Mouse (Mus musculus) spleen, adult 2 months (tissue): ENCODE data around the gene Kif3a. TPM values are rescaled to one million over a fixed set of nuclear protein-coding genes. Genes with fewer than 3 reads are reported as not detected.

Experiments
- DNase-seq, 2 experiments: peaks; one replicate each; pipeline versions ENCODE4 v3.0.0 to v3.0.0-alpha.2; 2012 to 2021; ENCODE audit warnings: low spot score in 2 of 2, low read depth in 1 of 2
- H3K27ac ChIP-seq: fragments of 200-500 bp; 2 replicates; pipeline ENCODE4 v1.5.1; 2012; ENCODE audit warnings: low read length, inconsistent platforms; ENCODE audit not compliant: insufficient read depth
- H3K27me3 ChIP-seq: fragments of 200-500 bp; 2 replicates; pipeline ENCODE4 v1.6.1; 2012; ENCODE audit warnings: mild to moderate bottlenecking, moderate library complexity, low read length, inconsistent platforms; ENCODE audit not compliant: control insufficient read depth, insufficient read depth
- H3K36me3 ChIP-seq: fragments of 200-500 bp; 2 replicates; pipeline ENCODE4 v1.6.1; 2012; ENCODE audit warnings: mild to moderate bottlenecking, low read length, inconsistent platforms; ENCODE audit not compliant: control insufficient read depth, insufficient read depth
- H3K4me1 ChIP-seq: fragments of 200-500 bp; 2 replicates; pipeline ENCODE4 v1.6.1; 2011; ENCODE audit warnings: inconsistent platforms; ENCODE audit not compliant: control insufficient read depth, insufficient read depth, insufficient read length
- H3K4me3 ChIP-seq: fragments of 200-500 bp; 2 replicates; pipeline ENCODE4 v1.5.1; 2011; ENCODE audit warnings: mild to moderate bottlenecking, inconsistent platforms; ENCODE audit not compliant: insufficient read depth, insufficient read length; ENCODE audit errors: extremely low read depth
- CTCF ChIP-seq: fragments of 200-500 bp; IDR thresholded peaks from 2 replicates; pipeline ENCODE4 v1.5.1; 2011; ENCODE audit warnings: mild to moderate bottlenecking, inconsistent platforms; ENCODE audit not compliant: insufficient read depth, insufficient read length, insufficient replicate concordance; ENCODE audit errors: extremely low read depth
- POLR2A ChIP-seq: fragments of 200-500 bp; IDR thresholded peaks from 2 replicates; pipeline ENCODE4 v1.6.1; 2011; ENCODE audit warnings: low read depth, low read length, inconsistent platforms
- WGBS: fragments of 180-500 bp; shearing (Covaris S2); methylation state at CpG from one replicate; pipeline ENCODE4 v1.1.7; 2018; 5-methylcytosine and 5-hydroxymethylcytosine counted together
- polyA plus RNA-seq: library from polyadenylated mRNA; depleted of rRNA; stranded (reverse); fragments of >200 nt; gene quantifications from 2 replicates; pipeline ENCODE4 v1.2.3, GENCODE M21; 2012

Kif3a gene
- polyA plus RNA-seq, 1 experiment: 1.3 TPM

DNA sequence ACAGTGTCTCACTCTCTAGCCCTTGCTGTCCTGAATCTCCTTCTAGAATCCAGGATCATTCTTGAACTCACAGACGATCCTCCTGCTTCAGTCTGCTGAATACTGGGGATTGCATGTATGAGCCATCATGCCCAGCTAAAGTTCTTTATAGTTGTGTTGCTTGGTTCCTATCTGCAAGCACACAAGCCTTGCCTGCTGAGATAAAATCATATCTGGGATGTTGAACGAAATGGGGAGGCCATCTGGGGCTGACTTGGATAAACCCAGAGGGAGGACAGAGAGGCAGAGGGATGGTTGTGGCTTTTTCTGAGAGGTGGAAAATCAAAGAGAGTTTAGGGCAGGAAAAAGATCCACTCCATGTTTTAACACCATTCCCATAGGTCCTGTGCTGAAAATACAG is 5.2 kb upstream of the Kif3a start:
- H3K27me3 ChIP-seq: no peaks in the 10 kb centered on the region
- 0 out of 2 replicates have a peak, but pooled peaks cover 2% of the 10 kb centered on the region for H3K4me1 ChIP-seq
- 69% methylated on average over 2 of the region's 2 CpGs for WGBS
- no peak for TF ChIP-seq CTCF
- TF ChIP-seq POLR2A: no peak
- no peak overlapping the region for H3K4me3 ChIP-seq
- H3K36me3 ChIP-seq: no peaks in the 10 kb centered on the region
- no peak overlapping the region for H3K27ac ChIP-seq
- DNase-seq: no peak

DNA sequence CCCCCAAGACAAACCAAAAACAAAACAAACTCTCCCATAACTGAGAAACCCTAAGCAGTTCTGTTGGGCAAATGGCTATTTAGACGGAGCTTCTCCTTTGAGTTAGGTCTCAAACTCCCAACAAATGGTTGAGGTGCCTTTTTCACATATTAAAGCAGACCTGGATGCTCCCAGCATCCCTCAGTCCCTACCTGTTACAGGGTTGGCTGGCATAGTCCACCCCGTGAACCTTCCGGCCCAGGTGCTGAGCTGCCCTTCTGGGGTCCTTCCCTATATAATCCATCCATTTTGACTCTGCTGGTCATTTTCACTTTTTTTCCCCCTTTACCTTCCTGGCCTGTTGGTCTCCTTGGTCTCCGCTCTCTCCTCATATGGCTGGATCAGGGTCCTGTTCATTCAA is 533 bp upstream of the Kif3a start:
- Histone ChIP-seq H3K27ac (no peak overlapping the region), H3K36me3 (no peaks in the 10 kb centered on the region), H3K4me3 (no peak overlapping the region; the same call in 1 of the 2 replicates), H3K4me1 (0 out of 2 replicates have a peak, but pooled peaks cover 3% of the 10 kb centered on the region), H3K27me3 (no peaks in the 10 kb centered on the region)
- 89% methylated on average over 4 of the region's 4 CpGs for WGBS
- TF ChIP-seq CTCF (no peak), POLR2A (no peak)
- no peak for DNase-seq

DNA sequence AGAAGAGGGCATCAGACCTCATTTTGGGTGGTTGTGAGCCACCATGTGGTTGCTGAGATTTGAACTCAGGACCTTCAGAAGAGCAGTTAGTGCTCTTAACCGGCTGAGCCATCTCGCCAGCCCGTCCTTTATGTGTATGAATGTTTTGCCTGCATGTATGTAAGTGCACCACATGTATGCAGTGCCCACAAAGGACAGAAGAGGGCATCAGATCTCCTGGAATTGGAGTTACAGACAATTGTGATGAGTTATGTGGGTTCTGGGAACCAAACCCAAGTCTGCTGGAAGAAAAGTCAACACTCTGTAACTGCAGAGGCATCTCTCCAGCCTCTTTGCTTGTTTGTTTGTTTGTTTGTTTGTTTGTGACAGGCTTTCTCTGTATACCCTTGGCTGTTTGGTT is 13.4 kb downstream of the Kif3a start:
- no peaks in the 10 kb centered on the region for H3K36me3 ChIP-seq
- 91% methylated on average over 3 of the region's 3 CpGs for WGBS
- H3K27ac ChIP-seq: no peak overlapping the region
- no peaks in the 10 kb centered on the region for H3K4me1 ChIP-seq
- DNase-seq: no peak
- no peaks in the 10 kb centered on the region for H3K27me3 ChIP-seq
- TF ChIP-seq CTCF (no peak), POLR2A (no peak)
- H3K4me3 ChIP-seq: no peak overlapping the region

DNA sequence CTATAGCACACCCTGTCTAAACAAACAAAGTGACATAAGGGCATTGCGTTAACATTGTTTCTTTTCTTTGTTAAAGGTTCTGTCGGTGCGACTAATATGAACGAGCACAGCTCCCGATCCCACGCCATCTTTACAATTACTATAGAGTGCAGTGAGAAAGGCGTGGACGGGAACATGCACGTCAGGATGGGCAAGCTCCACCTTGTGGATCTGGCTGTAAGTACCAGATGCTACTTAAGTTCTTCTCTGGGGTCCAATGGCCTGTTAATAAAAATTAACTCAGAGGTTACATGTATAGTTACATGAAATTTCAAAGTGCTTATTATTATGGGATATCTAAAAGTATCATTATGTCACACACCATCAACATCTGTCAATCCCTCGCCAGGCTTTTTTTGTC is 16.0 kb downstream of the Kif3a start:
- Histone ChIP-seq H3K36me3 (no peaks in the 10 kb centered on the region), H3K4me3 (no peak overlapping the region), H3K27ac (no peak overlapping the region), H3K27me3 (no peaks in the 10 kb centered on the region), H3K4me1 (no peaks in the 10 kb centered on the region)
- no peak for DNase-seq
- TF ChIP-seq POLR2A (no peak), CTCF (no peak)
- 91% methylated on average over 10 of the region's 10 CpGs for WGBS

DNA sequence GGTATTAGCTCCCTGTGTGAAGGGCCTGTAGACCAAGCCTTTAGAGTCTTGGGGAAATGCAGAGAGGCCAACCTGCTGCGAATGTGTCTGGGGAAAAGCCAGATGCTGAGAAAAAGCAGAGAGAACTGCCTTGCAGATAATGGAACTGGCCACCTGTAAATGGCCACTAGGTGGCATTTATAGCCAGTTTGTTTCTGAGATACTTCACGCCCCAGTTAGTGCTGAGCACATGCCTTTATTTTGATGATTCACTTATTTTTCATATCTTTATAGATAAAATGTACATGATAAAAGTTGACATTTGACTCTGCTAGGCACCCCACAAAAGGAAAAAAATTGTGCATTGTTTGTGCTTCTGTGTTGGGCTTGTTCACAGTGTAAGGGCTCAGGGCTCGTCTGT is 17.7 kb downstream of the Kif3a start:
- no peak for TF ChIP-seq POLR2A
- peak; percentile 6; the same call in 1 of the 2 replicates for TF ChIP-seq CTCF
- no peaks in the 10 kb centered on the region for H3K27me3 ChIP-seq
- H3K36me3 ChIP-seq: no peaks in the 10 kb centered on the region

DNA sequence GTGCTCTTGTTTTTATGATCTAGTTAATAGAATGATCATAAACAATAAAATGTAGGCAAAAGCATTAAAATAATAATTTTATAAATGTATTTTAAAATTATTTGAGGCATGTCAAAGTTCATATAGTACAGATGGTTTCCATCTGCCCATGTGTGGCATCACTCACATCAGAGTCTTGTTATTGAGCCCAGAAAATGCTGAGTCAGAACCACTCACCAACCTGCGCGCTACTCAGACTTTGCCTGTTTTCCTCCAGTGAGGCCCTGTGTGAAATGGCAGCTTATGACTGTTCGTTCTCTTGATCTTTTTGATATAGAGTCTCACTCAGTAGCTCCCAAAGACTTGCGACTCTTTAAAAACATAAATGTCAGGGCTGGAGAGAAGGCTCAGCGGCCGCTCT is 18.3 kb downstream of the Kif3a start:
- 91% methylated on average over 6 of the region's 6 CpGs for WGBS
- TF ChIP-seq POLR2A (no peak), CTCF (no peak)
- Histone ChIP-seq H3K4me3 (no peak overlapping the region), H3K27me3 (no peaks in the 10 kb centered on the region), H3K27ac (no peak overlapping the region), H3K4me1 (no peaks in the 10 kb centered on the region), H3K36me3 (no peaks in the 10 kb centered on the region)
- DNase-seq: no peak

More for the DNA sequence above, 17.7 kb downstream of the Kif3a start:
- no peaks in the 10 kb centered on the region for H3K4me1 ChIP-seq
- no peak overlapping the region for H3K4me3 ChIP-seq
- H3K27ac ChIP-seq: no peak overlapping the region
- WGBS: 63% methylated on average over 3 of the region's 3 CpGs
- DNase-seq: no peak

DNA sequence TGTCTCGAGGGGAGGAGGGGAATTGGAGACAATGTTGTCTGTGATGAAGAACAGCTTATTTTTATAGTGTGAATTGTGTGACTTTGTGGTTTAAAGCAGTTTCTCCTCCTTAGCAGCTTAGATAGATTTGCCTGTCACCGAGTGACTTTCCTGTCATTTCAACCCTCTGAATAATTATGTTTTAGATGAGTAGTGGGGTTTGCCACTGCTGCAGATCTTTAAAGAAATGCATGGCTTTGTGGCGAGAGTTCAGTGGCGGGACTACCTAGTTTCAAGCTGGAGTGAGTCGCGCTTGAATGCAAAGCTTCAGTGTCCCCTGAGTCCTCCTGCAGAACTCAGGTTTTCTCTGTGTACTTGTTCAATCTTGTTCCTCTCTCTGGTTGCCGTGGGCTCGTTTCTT is 21.1 kb downstream of the Kif3a start:
- TF ChIP-seq POLR2A (no peak), CTCF (no peak)
- no peak for DNase-seq
- Histone ChIP-seq H3K27ac (no peak overlapping the region), H3K27me3 (no peaks in the 10 kb centered on the region), H3K4me3 (no peak overlapping the region), H3K36me3 (no peaks in the 10 kb centered on the region), H3K4me1 (peaks cover 2% of the 10 kb centered on the region; the same call in 1 of the 2 replicates)
- WGBS: 59% methylated on average over 8 of the region's 8 CpGs

DNA sequence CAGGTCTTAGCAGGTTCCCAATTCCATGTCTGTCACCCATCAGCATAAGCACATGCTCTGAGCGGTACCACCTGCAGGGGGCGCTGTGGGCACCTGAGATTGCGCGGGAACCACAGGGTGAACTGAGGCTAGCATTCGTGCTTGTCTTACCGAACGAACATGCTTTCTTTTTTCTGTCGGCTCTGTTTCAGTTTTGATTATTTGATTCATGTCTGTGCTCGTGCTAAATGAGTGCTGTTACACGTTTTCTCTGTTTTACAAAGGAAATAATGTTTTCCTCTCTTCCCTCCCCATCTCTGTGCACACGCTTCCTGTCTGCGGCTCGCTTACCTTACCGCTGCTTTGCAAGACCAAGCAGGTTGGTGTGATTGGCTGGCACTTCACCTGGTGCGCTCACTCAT is 23.2 kb downstream of the Kif3a start:
- WGBS: 7% methylated on average over 15 of the region's 15 CpGs
- Histone ChIP-seq H3K36me3 (no peaks in the 10 kb centered on the region), H3K27me3 (no peaks in the 10 kb centered on the region), H3K4me1 (peaks cover 2% of the 10 kb centered on the region; the same call in 1 of the 2 replicates), H3K27ac (no peak overlapping the region), H3K4me3 (peak overlapping the region; percentile 29; the same call in 1 of the 2 replicates)
- peak in 1 of 2 experiments; percentile 47 for DNase-seq
- TF ChIP-seq POLR2A (no peak), CTCF (peak; percentile 90)
